Mouse (Mus musculus) retina, postnatal 7 days (tissue): ENCODE measurements around the gene Slirp.
"Not testable (repeated sequence)": the region's sequence is repeated elsewhere in the genome, so short reads cannot be mapped to it uniquely, and the experiment has no call there.

Source experiments
- DNase-seq: peaks from one replicate; pipeline ENCODE4 v3.0.0-alpha.2; 2012; ENCODE audit warnings: low read depth, low spot score

The Slirp gene

DNA sequence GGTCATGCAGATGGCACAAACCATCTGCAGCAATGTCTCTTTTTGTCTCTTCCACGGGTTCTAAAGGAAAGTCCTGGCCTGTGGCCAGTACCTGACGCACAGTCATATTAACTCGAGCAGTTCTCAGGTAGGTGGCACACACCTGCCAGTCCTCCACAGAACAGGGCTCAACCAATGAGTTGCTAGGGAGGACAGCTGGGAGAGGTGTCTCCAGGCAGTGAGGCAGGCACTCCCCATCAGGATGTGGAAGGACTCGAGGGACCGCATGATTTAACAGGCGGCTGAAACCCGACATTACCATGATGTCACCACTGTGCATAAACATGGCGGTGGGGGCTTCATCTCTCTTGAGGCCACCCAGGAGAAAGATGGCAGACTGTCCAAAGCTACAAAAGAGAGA is 14.8 kb upstream of the Slirp start:
- no peak for DNase-seq

DNA sequence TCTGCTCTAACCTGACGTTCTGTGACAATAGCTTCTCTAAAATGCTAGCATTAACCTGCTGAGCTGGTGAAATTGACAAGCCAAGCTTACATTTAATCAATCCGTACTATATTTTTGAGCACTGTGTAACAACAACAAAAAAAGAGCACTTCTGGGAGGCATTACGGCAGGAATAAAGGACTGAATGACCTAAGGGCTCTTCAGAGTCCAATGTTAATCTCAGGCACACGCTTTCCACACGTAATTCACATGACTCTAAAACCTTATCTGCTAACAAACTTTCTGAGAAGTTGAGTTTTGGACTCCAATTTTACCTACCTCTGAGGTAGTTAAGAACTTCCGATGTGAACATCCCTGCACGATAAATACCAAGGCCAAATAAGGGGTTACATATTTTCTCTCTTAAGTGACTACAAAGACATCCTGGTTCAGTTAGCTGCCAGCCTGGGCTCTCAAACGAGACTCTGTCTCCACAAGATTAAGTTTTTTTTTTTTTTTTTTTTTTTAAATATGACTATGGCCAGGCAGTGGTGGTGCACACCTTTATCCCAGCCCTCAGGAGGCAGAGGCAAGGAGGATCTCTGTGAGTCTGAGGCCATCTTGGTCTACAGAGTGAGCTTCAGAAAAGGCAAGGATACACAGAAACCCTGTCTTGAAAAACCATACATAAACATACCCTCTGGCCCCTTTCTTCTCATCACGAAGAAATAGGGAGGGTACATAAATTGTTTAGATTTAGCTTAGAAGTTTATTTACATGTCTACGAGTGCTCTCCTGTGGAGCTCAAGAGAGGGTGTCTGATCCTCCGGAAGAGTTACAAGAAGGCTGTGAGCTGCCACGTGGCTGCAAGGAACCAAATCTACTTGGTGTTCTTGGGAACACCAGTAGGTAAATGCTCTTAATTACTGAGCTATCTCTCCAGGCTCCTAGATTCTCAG is 1.2 kb upstream of the Slirp start:
- DNase-seq: no peak

DNA sequence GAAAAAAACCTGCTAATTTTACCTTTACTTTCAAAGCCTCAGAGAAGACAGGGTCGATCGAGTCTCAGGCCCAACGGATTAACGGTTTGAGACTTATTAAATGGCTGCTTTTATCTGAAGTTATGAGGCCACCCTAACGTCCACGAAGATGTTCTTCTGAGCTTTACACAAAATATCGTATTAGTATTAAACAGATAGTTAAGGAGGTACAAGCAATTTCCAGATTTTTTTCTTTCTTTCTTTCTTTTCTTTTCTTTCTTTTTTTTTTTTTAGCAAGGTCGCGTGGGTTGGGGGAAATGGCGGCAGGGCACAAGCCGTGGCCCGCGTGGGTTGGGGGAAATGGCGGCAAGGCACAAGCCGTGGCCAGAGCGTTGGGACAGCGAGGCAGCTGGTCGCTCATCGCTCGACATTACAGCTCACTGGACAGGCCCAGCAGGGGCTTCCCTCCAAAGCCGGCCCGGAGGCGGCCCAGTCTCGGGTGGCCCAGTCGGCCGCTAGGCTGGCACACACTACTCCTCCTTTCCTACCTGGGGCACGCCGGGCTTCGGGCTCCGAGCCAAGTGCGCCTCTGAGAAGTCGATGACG is 489 bp upstream of the Slirp start:
- no peak for DNase-seq

DNA sequence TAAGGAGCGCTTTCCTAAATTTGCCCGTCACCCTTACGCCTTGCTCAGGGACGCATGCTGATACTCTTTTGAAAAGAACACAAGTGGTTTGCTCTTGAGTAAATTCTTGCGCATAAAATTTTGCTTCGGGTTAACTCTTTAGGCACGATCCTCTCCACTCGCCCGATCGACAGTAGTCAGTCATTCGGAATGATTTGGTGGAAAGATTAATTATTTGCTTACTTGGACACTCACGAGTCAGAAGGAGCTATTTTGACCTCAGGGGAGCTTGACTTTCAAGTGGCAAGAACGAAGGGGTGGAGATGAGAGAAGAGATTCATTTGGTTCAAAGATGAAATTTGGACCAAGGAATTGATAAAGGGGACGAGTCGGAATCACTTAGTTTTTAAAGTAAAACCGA is 515 bp downstream of the Slirp start:
- DNase-seq: no peak

DNA sequence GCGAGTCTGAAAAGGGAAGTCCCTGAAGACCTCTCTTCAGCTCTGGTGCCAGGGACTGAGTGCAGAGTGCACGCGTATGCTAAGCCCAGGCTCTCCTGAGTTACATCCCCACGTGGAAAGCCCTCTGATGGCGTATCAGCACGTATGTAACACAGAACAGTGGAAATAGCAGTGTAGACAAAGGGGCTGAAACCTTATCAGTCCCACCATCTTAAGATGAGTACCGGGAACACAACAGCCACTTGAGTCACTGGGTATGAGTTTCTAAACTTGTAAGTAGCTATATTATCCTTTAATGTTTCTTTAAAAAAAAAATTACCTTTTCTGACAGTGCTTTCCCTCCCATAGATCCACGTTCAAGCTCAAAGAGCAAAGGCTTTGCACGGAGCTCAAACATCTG is 5.8 kb downstream of the Slirp start:
- no peak for DNase-seq

DNA sequence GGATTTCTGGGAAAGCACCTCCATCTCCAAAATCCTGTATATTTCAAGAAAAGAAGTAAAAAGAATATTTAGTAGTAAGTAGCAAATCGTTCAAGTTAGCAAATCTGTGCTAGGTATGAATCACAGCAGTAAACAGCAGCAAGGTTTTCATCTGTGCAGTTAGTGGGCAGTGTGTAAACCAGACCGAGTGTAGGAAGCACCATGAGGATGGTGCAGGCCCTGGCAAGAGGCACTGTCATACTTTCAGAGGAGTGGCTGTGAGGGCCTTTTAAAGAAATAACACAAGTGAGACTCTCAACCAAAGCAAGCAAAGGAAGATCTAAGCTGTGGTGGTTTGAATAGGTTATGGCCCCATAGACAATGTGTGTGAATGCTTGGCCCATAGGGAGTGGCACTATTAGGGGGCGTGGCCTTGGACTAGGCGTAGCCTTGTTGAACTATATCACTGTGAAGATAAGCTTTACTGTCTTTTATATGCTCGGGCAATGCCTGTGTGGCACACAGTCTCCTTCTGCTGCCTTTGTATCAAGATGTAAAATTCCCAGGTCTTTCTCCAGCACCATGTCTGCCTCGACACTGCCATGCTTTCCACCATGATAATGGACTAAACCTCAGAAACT is 21.1 kb downstream of the Slirp start:
- no peak for DNase-seq

DNA sequence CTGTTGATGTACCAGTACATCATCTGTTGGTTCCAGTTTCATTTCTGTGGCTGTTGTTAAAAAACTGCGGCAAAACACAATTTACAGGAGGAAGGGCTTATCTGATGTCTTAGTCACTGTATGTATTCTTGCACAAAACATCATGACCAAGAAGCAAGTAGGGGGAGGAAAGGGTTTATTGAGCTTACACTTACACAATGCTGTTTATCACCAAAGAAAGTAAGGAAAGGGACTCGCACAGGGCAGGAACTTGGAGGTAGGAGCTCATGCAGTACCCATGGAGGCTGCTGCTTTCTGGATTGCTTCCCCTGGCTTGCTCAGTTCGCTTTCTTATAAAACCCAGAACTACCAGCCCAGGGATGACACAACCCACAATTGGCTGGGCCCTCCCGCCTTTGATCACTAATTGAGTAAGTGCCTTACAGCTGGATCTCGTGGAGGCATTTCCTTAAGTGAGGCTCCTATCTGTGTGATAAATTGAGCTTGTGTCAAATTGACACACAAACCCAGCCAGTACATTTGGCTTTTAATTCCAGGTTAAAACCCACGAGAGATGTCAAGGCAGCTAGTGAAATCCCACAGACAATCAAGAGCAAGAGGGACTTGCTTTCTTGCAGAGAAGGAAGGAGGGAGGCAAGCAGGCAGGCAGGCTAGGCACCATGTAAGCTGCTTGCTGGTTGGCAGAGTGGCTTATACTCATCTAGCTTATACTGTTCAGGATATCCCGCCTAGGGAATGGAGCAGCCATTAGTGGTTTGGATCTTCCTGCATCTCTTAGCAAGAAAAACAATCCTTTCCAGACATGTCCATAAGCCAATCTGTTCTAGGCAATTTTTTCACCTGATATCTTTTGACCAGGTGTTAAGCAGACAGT is 26.8 kb downstream of the Slirp start:
- no peak for DNase-seq

DNA sequence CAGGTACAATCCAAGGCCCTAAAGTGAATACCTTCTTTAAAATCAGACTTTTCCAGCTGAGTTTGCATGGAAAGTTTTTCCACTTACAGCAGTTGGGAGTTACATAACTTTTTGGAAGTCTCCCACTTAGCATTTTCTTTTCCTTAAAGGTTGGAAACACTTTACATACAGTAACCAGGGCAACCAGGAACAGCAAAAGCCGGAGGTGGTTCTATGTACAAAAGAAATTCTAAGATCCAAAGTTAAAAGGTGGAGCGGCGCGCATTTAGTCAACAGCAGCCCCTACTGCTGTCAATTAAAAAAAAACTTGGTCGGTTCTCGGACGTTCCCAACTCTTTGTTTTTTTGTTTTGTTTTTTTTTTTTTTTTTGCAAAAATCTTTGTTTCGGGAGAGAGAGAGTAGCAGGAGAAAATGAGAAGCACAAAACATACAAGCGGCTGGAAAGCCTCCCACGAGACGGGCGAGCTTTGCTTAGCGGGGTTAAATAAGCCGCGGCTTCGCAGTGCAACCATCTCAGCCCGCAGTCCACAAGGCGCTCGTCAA is 27.8 kb downstream of the Slirp start:
- no peak for DNase-seq

DNA sequence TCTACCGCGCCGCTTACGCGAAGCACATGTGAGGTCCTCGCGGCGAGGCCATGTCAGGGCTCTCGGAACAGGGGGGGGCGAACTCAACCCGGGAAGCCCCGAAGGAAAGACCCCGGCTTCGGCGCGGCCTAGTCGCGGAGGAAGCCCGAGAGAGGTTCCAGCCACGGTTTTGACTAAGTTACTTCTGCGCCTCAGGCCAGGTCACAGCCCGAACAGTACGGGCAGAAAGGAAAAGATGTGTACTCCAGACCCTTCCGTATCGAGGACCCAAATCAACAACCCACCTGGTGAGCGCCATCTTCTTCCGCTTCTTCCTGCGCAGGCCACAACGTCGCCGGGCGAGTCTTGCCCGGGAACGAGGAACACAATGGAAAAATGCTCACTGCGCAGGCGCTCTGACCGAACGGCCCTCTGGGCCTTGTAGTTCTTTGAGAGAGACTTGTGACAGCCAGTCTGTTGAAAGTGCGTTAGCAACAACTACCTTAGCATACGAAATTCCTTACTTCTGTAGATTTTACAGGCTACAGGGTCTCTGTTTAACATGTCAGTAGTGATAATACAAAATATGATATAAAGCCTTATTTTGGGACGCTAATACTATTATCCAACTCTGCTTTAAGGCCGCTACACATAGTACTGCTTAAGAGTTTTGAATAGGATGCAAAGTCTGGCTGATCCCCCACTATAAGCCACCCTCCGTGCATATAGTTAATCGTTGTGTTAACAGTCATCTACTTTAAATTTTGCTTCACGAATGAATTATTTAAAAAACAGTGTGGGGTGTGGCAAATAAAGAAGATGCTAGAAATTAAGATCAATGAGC is 28.5 kb downstream of the Slirp start, which contains the start of gene Snw1:
Snw1 (minus strand) TSS at position 311 of the 823 bp plus-strand sequence.
- peak; percentile 95 for DNase-seq

DNA sequence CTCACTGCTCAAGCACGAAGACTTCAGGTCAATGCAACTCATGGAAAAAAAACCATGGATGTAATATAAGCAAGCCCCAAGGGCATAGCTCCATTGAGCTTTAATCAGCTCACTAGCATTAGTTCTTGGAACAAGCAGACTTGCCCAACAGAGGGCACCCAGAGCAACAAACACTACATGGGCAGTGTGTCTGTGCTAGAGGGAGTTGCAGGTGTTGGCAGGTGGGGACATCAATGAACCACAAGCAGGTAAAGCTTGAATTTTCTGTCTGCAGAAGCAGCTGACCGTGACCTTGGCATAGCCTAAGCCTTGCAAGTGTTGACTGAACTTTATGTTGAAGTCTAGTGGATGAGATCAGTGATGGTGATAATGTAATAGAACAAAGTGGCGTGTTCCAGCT is 31.1 kb downstream of the Slirp start:
- DNase-seq: no peak

DNA sequence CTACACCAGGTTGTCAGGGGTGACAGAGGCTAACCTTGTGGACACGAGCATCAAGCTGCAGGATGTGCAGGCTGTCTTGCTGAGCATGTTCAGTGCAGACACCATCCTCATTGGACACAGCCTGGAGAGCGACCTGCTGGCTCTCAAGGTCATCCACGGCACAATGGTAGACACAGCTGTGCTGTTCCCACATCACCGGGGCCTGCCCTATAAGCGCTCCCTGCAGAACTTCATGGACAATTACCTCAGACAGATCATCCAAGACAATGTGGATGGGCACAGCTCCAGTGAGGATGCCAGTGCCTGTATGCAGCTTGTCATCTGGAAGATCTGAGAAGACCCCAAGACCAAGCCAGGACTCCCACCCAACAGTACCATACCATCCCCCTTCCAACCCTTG is 38.8 kb downstream of the Slirp start:
- DNase-seq: not testable (repeated sequence)

DNA sequence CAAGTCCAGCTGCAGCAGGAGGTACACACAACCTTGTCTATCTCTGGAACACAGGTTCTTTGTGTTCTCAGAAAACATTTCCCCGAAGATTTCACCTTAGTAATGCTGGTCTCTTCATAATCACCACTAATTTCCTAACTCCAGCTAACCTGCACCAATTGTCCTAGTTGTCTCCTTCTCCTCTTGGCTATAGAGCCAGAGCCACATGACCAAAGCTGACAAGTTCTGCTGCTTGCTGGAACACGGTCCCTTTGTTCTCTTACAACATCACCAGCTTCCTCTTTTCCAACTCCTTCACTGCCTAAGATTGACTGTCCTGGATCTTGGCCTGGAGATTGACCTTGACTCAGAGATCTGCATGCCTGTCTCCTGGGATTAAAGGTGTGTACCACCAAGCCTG is 45.0 kb downstream of the Slirp start:
- DNase-seq: not testable (repeated sequence)

DNA sequence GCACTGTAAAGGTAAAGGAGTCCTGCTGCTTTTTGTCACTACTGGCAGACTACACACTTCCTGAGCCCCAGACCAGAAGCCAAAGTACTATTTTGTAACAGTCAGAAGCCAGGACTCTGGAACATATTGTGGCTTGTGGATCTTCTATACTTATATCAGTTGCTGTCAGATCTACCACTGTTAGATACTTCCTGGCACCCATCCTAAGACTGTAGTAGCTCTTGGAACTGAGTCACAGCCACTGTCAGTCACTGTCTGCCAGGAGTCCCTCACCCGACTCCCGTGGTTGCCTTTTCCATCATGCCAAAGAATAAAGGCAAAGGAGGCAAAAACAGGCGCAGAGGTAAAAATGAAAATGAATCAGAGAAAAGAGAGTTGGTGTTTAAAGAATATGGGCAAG is 50.7 kb downstream of the Slirp start, which contains the start of gene Gm5788:
Gm5788 (plus strand) TSS at position 301 of the 400 bp plus-strand sequence.
- DNase-seq: not testable (repeated sequence)
